Mouse (Mus musculus): ENCODE results near the gene Parp11. TPM values are rescaled to one million over a fixed set of nuclear protein-coding genes. Genes with fewer than 3 reads are reported as not detected.

Parp11 gene
- total and polyA plus RNA-seq, 3 experiments: 9.2 to 10.4 (median 9.7) TPM

- H3K4me3 ChIP-seq (replicated peaks in 1 of 3; ENCODE audit: low read depth in 2 of 3, low read length in 2 of 3, poor library complexity in 1 of 3): no peak overlapping the region
- H3K4me1 ChIP-seq (ENCODE audit: control insufficient read depth in 1 of 2, insufficient read depth in 2 of 2): peaks cover 0 to 32% of the 10 kb centered on the region in 2 experiments; a peak in 2 of 4 replicates
- H3K79me2 ChIP-seq (replicated peaks; ENCODE audit: control insufficient read depth, extremely low read depth, insufficient read depth, poor library complexity, severe bottlenecking): no peaks in the 10 kb centered on the region
- peaks cover 12 to 33% of the 10 kb centered on the region in 2 experiments for H3K36me3 ChIP-seq (replicated peaks in 1 of 2; ENCODE audit: control insufficient read depth in 1 of 2, insufficient read depth in 1 of 2, low read length in 1 of 2)
- in situ Hi-C loops (cut with MboI; ENCODE audit: low pct_ligation_motif_present, low pct_unique_long_range_greater_than_20kb, low sequenced_read_pairs) (no loop called here), dilution Hi-C loops (cut with MboI; ENCODE audit: extremely low pct_ligation_motif_present, extremely low pct_unique_long_range_greater_than_20kb, low sequenced_read_pairs) (no loop called here)
- H3K27me3 ChIP-seq (replicated peaks): no peaks in the 10 kb centered on the region
- H3K9me3 ChIP-seq (replicated peaks; ENCODE audit: low read length): no peaks in the 10 kb centered on the region
- DNase-seq (ENCODE audit: extremely low read depth): peak; percentile 22
- no peak overlapping the region for H3K9ac ChIP-seq (ENCODE audit: insufficient read depth, low read depth)
- no peak overlapping the region for H3K27ac ChIP-seq (ENCODE audit: insufficient read depth, low read depth)
- TF ChIP-seq KAT2A (IDR thresholded peaks at IDR 0.05; ENCODE audit: insufficient replicate concordance, low read length): no peak
- no peak for TF ChIP-seq MEF2A (IDR thresholded peaks at IDR 0.05; ENCODE audit: borderline replicate concordance, low read depth, low read length)
- TF ChIP-seq MAX (IDR thresholded peaks at IDR 0.05; ENCODE audit: low read length): no peak
- TF ChIP-seq ELF1 (IDR thresholded peaks at IDR 0.05; ENCODE audit: low read depth, low read length): no peak
- no peak for TF ChIP-seq NELFE (IDR thresholded peaks at IDR 0.05; ENCODE audit: low read depth, low read length)
- TF ChIP-seq JUND (conservative IDR thresholded peaks at IDR 0.05; ENCODE audit: low read depth, low read length): no peak
- TF ChIP-seq GABPA (IDR thresholded peaks at IDR 0.05; ENCODE audit: insufficient replicate concordance, low read depth, low read length): no peak
- no peak for TF ChIP-seq TCF12 (IDR thresholded peaks at IDR 0.05; ENCODE audit: low read depth, low read length)
- TF ChIP-seq TBP (conservative IDR thresholded peaks at IDR 0.05; ENCODE audit: low read depth, low read length): no peak
- TF ChIP-seq MAZ (IDR thresholded peaks at IDR 0.05; ENCODE audit: low read depth, low read length): no peak
- no peak for TF ChIP-seq USF1 (IDR thresholded peaks at IDR 0.05; ENCODE audit: low read depth, low read length)
- no peak for TF ChIP-seq ZKSCAN1 (IDR thresholded peaks at IDR 0.05; ENCODE audit: borderline replicate concordance, low read depth, low read length)
- TF ChIP-seq EP300 (IDR thresholded peaks at IDR 0.05; ENCODE audit: low read length): no peak
- no peak for TF ChIP-seq CHD2 (IDR thresholded peaks at IDR 0.05; ENCODE audit: low read length)
- no peak overlapping the region for H3K4me2 ChIP-seq (ENCODE audit: insufficient read depth, low read depth, poor library complexity, severe bottlenecking)
Measured at GRCm38 (mm10) chr6:127492561-127492960, 45.9 kb downstream of the Parp11 start.

GRCm38 (mm10) chr6:127493750-127494149 lies 47.1 kb downstream of the Parp11 start:
- H3K36me3 ChIP-seq (replicated peaks in 1 of 2; ENCODE audit: control insufficient read depth in 1 of 2, insufficient read depth in 1 of 2, low read length in 1 of 2): peaks cover 12 to 28% of the 10 kb centered on the region in 2 experiments
- H3K9ac ChIP-seq (ENCODE audit: insufficient read depth, low read depth): no peak overlapping the region
- no peak overlapping the region for H3K4me2 ChIP-seq (ENCODE audit: insufficient read depth, low read depth, poor library complexity, severe bottlenecking)
- no peak overlapping the region for H3K27ac ChIP-seq (ENCODE audit: insufficient read depth, low read depth)
- TF ChIP-seq HCFC1 (IDR thresholded peaks at IDR 0.05; ENCODE audit: low read depth, low read length): no peak
- no peak for TF ChIP-seq EP300 (IDR thresholded peaks at IDR 0.05; ENCODE audit: low read length)
- no peak for TF ChIP-seq PAX5 (IDR thresholded peaks at IDR 0.05; ENCODE audit: low read length)
- TF ChIP-seq ZMIZ1 (IDR thresholded peaks at IDR 0.05; ENCODE audit: low read depth, low read length): no peak
- TF ChIP-seq ZKSCAN1 (IDR thresholded peaks at IDR 0.05; ENCODE audit: borderline replicate concordance, low read depth, low read length): no peak
- TF ChIP-seq SIN3A (IDR thresholded peaks at IDR 0.05; ENCODE audit: low read length): no peak
- no peak for TF ChIP-seq USF2 (conservative IDR thresholded peaks at IDR 0.05; ENCODE audit: low read depth, low read length)
- TF ChIP-seq CTCF (conservative IDR thresholded peaks at IDR 0.05 in 1 of 2, IDR thresholded peaks at IDR 0.05 in 1 of 2; ENCODE audit: low read depth in 2 of 2, low read length in 2 of 2): no peak
- no peak for TF ChIP-seq USF1 (IDR thresholded peaks at IDR 0.05; ENCODE audit: low read depth, low read length)
- no peak for TF ChIP-seq GABPA (IDR thresholded peaks at IDR 0.05; ENCODE audit: insufficient replicate concordance, low read depth, low read length)
- no peak for TF ChIP-seq E2F4 (IDR thresholded peaks at IDR 0.05; ENCODE audit: insufficient replicate concordance, low read depth, low read length)
- no peak for TF ChIP-seq IRF4 (IDR thresholded peaks at IDR 0.05; ENCODE audit: low read depth, low read length)
- no peak for TF ChIP-seq MXI1 (IDR thresholded peaks at IDR 0.05; ENCODE audit: low read depth, low read length)
- no peak for TF ChIP-seq CHD1 (IDR thresholded peaks at IDR 0.05; ENCODE audit: low read depth, low read length)
- no peak for TF ChIP-seq NRF1 (IDR thresholded peaks at IDR 0.05; ENCODE audit: low read depth, low read length)
- H3K4me1 ChIP-seq (ENCODE audit: control insufficient read depth in 1 of 2, insufficient read depth in 2 of 2): peaks cover 0 to 32% of the 10 kb centered on the region in 2 experiments; a peak in 2 of 4 replicates
- H3K27me3 ChIP-seq (replicated peaks): no peaks in the 10 kb centered on the region
- H3K79me2 ChIP-seq (replicated peaks; ENCODE audit: control insufficient read depth, extremely low read depth, insufficient read depth, poor library complexity, severe bottlenecking): no peaks in the 10 kb centered on the region
- no peak for DNase-seq (ENCODE audit: extremely low read depth)
- H3K4me3 ChIP-seq (replicated peaks in 1 of 3; ENCODE audit: low read depth in 2 of 3, low read length in 2 of 3, poor library complexity in 1 of 3): no peak overlapping the region
- dilution Hi-C loops (cut with MboI; ENCODE audit: extremely low pct_ligation_motif_present, extremely low pct_unique_long_range_greater_than_20kb, low sequenced_read_pairs) (no loop called here), in situ Hi-C loops (cut with MboI; ENCODE audit: low pct_ligation_motif_present, low pct_unique_long_range_greater_than_20kb, low sequenced_read_pairs) (no loop called here)
- no peaks in the 10 kb centered on the region for H3K9me3 ChIP-seq (replicated peaks; ENCODE audit: low read length)

All from CH12.LX (cell line).